Mouse (Mus musculus): ENCODE measurements around the gene Ybx3.

- no peak for TF ChIP-seq GATA1 (IDR thresholded peaks at IDR 0.05; ENCODE audit: borderline replicate concordance, low read length)
- no peak for TF ChIP-seq FLI1 (IDR thresholded peaks at IDR 0.05; ENCODE audit: low read length)
Measured at GRCm38 (mm10) chr6:131369866-131370616, 18.2 kb downstream of the Ybx3 start.
